Mouse (Mus musculus) embryonic facial prominence, embryonic 11.5 days (tissue): ENCODE measurements at regions not wholly inside any gene's neighbourhood (a gene's known extent, or its start where the extent isn't known, plus 50 kb on each side); places are given as distances from the start of the nearest gene placed in this dataset.

Experiments used
- ATAC-seq: fragments of 200-750 bp; cut with Nextera tagmentation; replicated peaks from 2 replicates; pipeline ENCODE4 v1.8.0; 2017; ENCODE audit warnings: low read depth; ENCODE audit not compliant: insufficient number of reproducible peaks, low FRiP score, low TSS enrichment
- DNase-seq: peaks from one replicate; pipeline ENCODE4 v3.0.0-alpha.2; 2015; ENCODE audit warnings: low spot score
- H3K27ac ChIP-seq: fragments of 300-500 bp; sonication (generic); replicated peaks from 2 replicates; pipeline ENCODE4 v1.5.1; 2014; ENCODE audit warnings: mild to moderate bottlenecking, low read depth, low read length, control low read depth
- H3K27me3 ChIP-seq: fragments of 300-500 bp; sonication (generic); 2 replicates; pipeline ENCODE4 v1.6.1; 2014; ENCODE audit warnings: mild to moderate bottlenecking, low read length, moderate library complexity, mixed read lengths; ENCODE audit not compliant: control insufficient read depth, insufficient read depth
- H3K36me3 ChIP-seq: fragments of 300-500 bp; sonication (generic); replicated peaks from 2 replicates; pipeline ENCODE4 v1.6.1; 2014; ENCODE audit warnings: low read depth, mild to moderate bottlenecking, low read length, moderate library complexity, mixed read lengths; ENCODE audit not compliant: control insufficient read depth, insufficient read depth
- H3K4me1 ChIP-seq: fragments of 300-500 bp; sonication (generic); 2 replicates; pipeline ENCODE4 v1.6.1; 2014; ENCODE audit warnings: low read length, mixed read lengths; ENCODE audit not compliant: control insufficient read depth, insufficient read depth
- H3K4me2 ChIP-seq: fragments of 300-500 bp; sonication (generic); 2 replicates; pipeline ENCODE4 v1.6.1; 2014; ENCODE audit warnings: low read depth, mild to moderate bottlenecking, control low read depth, low read length, moderate library complexity
- H3K4me3 ChIP-seq: fragments of 300-500 bp; sonication (generic); 2 replicates; pipeline ENCODE4 v1.5.1; 2014; ENCODE audit warnings: low read depth, low read length, control low read depth
- H3K9ac ChIP-seq: fragments of 300-500 bp; sonication (generic); replicated peaks from 2 replicates; pipeline ENCODE4 v1.6.1; 2014; ENCODE audit warnings: mild to moderate bottlenecking, control low read depth, low read length
- H3K9me3 ChIP-seq: fragments of 300-500 bp; sonication (generic); replicated peaks from 2 replicates; pipeline ENCODE4 v1.6.1; 2016; ENCODE audit warnings: mild to moderate bottlenecking, low read length, inconsistent platforms, mixed read lengths; ENCODE audit not compliant: control insufficient read depth
- WGBS: fragments of 180-500 bp; shearing (Covaris S2); extraction: QIAGEN DNeasy Blood & Tissue Kit; methylation state at CpG from one replicate; pipeline ENCODE4 v1.1.7; 2014; 5-methylcytosine and 5-hydroxymethylcytosine counted together

DNA sequence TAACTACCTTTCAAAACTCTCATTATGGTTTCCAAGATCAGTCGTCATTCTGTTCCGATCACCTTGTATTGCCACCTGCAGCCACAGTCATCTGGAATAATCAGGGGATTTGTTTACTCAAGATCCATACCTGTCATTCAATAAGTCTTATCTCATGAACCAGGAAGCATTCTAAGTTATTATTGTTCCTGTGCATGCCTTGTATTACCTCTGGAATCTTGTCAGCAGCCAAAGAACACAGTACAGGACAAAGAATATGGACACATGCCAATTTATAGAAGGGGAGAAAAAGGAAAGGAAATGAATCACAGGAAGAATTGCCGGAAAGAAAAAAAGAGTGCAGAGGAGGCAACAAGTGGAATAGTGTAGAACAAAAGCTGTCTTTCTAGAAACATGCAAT is 557.5 kb upstream of the Fat1 start:
- H3K27me3 ChIP-seq: no peaks in the 10 kb centered on the region
- no peak overlapping the region for H3K4me3 ChIP-seq
- H3K4me2 ChIP-seq: no peak overlapping the region
- 88% methylated on average over 3 of the region's 3 CpGs for WGBS
- no peak overlapping the region for H3K9ac ChIP-seq
- H3K9me3 ChIP-seq: no peaks in the 10 kb centered on the region
- H3K4me1 ChIP-seq: no peaks in the 10 kb centered on the region
- no peak overlapping the region for H3K27ac ChIP-seq
- no peaks in the 10 kb centered on the region for H3K36me3 ChIP-seq
- ATAC-seq (no peak), DNase-seq (no peak)

DNA sequence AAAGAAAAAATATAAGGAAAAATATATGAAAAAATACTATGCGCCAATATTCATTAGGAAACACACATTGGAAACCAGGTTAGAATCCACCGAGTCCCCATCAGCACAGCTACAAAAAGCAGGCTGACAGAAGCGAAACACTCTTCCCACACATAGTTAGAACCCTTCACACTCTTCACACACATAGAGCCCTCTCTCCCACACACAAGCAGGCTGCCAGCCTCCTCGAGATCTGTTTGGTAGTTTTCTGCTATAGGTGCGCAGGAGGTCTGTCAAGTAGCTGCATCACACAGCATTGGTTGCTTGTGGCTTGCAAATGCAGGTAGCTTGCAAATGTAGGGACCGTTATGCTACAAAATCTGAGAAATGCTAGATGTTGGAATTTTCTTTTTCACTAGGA is 526.8 kb upstream of the Fat1 start:
- DNase-seq (no peak), ATAC-seq (no peak)
- H3K27ac ChIP-seq: no peak overlapping the region
- H3K4me2 ChIP-seq: no peak overlapping the region
- no peaks in the 10 kb centered on the region for H3K36me3 ChIP-seq
- H3K4me3 ChIP-seq: no peak overlapping the region
- no peaks in the 10 kb centered on the region for H3K9me3 ChIP-seq
- no peaks in the 10 kb centered on the region for H3K27me3 ChIP-seq
- H3K4me1 ChIP-seq: no peaks in the 10 kb centered on the region
- no peak overlapping the region for H3K9ac ChIP-seq
- WGBS: 95% methylated on average over 6 of the region's 6 CpGs

DNA sequence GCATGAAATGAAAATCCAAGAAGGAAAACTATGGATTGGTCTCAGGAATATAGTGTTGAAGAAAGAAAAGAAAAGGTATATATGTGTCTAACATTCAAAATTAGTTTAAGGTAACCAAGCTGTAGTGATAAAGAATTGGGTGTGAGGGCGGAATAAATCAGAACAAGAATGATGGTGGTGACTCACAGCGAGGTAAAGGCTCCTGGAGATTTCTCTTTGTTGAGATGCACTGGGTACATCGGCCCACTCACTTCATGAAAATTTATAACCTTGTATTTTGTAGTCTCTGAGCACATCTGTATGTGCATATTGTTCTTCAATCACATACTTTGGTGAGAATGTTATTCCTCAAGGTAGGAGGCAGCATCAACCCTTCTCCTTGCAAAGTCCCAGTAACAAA is 525.0 kb upstream of the Fat1 start:
- no peak overlapping the region for H3K4me3 ChIP-seq
- DNase-seq: no peak
- no peaks in the 10 kb centered on the region for H3K9me3 ChIP-seq
- H3K4me1 ChIP-seq: no peaks in the 10 kb centered on the region
- WGBS: 91% methylated on average over 3 of the region's 3 CpGs
- H3K4me2 ChIP-seq: no peak overlapping the region
- H3K36me3 ChIP-seq: no peaks in the 10 kb centered on the region
- no peak overlapping the region for H3K27ac ChIP-seq
- H3K9ac ChIP-seq: no peak overlapping the region
- ATAC-seq: no peak
- no peaks in the 10 kb centered on the region for H3K27me3 ChIP-seq

DNA sequence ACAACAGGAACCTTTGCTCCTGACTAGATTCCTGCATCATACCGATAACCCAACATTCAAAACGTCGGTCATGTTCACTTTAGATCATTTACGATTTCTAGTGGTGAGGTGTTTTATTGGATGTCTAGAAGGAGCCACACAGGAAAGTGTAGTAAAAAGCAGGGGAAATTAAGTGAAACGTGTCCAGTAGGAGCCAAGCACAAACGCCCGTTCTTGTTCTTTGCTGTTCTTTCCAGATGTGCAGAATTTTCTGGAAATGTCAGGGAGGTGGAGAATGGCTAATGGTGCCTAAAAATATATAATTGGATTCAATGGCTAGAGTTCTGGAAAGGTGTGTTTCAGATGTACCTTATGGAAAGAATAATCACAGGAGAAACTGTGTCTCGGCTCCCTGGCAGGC is 517.2 kb upstream of the Fat1 start:
- no peaks in the 10 kb centered on the region for H3K4me1 ChIP-seq
- DNase-seq (no peak), ATAC-seq (no peak)
- H3K4me2 ChIP-seq: no peak overlapping the region
- no peaks in the 10 kb centered on the region for H3K36me3 ChIP-seq
- no peaks in the 10 kb centered on the region for H3K9me3 ChIP-seq
- WGBS: 84% methylated on average over 8 of the region's 8 CpGs
- no peak overlapping the region for H3K9ac ChIP-seq
- H3K27me3 ChIP-seq: no peaks in the 10 kb centered on the region
- H3K4me3 ChIP-seq: no peak overlapping the region
- no peak overlapping the region for H3K27ac ChIP-seq

DNA sequence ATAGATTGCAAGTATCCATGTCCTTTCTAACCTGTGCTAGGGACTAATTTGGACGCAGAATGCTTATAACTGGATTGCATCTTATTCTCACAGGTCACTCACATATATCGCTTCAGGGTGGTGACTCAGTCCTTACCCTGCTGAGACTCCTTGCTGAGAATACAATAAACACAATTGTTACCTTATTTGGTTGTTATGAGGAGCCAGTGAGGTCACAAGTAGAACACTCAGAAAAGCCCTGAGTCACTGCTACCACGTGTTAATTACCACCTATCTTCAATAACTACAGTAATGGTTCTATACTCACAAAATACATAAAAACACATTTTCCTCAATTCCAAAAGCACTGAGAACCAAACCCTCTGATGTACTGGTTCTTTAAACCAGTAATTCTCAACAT is 479.8 kb upstream of the Fat1 start:
- Histone ChIP-seq H3K27me3 (no peaks in the 10 kb centered on the region), H3K9ac (no peak overlapping the region), H3K4me1 (no peaks in the 10 kb centered on the region), H3K27ac (no peak overlapping the region), H3K4me3 (no peak overlapping the region), H3K4me2 (no peak overlapping the region), H3K36me3 (no peaks in the 10 kb centered on the region), H3K9me3 (no peaks in the 10 kb centered on the region; the same call in 1 of the 2 replicates)
- 62% methylated on average over 3 of the region's 3 CpGs for WGBS
- DNase-seq: no peak
- no peak for ATAC-seq

DNA sequence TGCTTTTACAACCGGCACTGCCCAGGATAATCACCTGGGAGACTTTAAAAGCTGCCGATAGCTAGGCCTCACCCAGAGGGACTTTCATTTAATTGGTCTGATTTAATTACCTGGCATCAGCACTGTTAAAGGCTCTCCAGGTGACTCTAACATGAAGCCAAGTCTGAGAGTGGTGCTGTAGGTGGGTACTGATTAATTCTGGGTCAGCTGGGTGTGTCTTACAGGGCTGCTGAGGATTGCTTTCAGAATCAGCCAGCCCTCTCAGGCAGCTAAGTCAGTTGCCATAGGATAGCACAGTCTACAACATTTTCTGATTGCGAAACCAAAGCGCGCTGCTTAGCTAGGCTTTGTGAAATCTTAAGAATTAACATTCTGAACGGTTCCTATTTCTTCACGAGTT is 478.9 kb upstream of the Fat1 start:
- Histone ChIP-seq H3K4me3 (no peak overlapping the region), H3K27ac (no peak overlapping the region), H3K36me3 (no peaks in the 10 kb centered on the region), H3K9me3 (no peaks in the 10 kb centered on the region; the same call in 1 of the 2 replicates), H3K4me2 (no peak overlapping the region), H3K4me1 (no peaks in the 10 kb centered on the region), H3K27me3 (no peaks in the 10 kb centered on the region), H3K9ac (no peak overlapping the region)
- 70% methylated on average over 7 of the region's 7 CpGs for WGBS
- DNase-seq: no peak
- ATAC-seq: no peak

DNA sequence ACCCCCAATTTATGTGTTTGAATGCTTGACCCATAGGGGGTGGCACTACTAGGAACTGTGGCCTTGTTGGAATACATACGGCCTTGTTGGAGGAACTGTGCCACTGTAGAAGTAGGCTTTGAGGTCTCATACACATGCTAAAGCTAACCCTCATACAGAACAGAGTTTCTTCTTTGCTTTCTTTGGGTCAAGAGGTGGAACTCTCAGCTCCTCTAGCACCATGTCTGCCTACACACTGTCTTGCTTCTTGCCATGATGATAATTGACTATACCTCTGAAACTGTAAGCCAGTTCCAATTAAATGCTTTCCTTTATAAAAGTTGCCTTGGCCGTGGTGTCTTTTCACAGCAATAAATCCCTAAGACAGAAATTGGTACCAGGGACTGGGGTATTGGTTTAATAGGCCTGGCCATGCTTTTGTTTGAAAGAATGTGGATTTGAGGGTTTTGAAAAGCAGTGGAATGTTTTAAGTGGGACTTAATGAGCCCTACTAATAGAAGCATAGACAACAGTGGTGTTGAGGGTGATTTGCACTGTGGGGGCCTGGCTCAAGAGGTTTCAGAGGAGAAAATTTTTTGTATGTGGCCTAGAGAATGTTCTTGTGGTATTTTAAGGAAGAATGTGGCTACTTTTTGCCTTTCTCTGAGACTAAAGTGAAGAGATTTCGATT is 468.7 kb upstream of the Fat1 start:
- ATAC-seq (no peak), DNase-seq (peak; percentile 22)
- Histone ChIP-seq H3K9me3 (no peaks in the 10 kb centered on the region), H3K27me3 (no peaks in the 10 kb centered on the region), H3K27ac (no peak overlapping the region), H3K36me3 (no peaks in the 10 kb centered on the region), H3K4me1 (no peaks in the 10 kb centered on the region), H3K9ac (no peak overlapping the region), H3K4me2 (no peak overlapping the region), H3K4me3 (no peak overlapping the region)
- WGBS: 70% methylated on average over 3 of the region's 3 CpGs

DNA sequence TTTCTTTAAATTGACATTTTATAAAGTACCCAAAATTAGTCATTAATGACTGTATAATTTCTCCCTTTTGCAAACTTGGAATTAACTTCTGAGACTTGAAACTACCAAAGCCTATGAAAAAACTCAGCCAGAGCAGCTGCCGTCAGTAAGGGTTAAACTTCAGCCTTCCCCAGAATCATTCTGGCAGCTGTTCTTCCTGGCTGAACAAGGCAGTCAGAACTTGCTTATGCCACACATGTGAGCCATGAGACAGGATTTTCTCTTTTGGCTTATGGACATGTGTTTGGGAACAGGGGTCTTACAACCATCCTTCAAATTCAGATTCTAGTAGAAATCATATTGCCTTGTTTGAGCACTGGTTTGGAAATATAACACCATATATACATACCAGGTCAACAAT is 422.4 kb upstream of the Fat1 start:
- H3K9ac ChIP-seq: no peak overlapping the region
- H3K27ac ChIP-seq: no peak overlapping the region
- no peaks in the 10 kb centered on the region for H3K4me1 ChIP-seq
- no peak overlapping the region for H3K4me3 ChIP-seq
- no peaks in the 10 kb centered on the region for H3K36me3 ChIP-seq
- H3K4me2 ChIP-seq: no peak overlapping the region
- H3K9me3 ChIP-seq: no peaks in the 10 kb centered on the region
- DNase-seq (no peak), ATAC-seq (no peak)
- 68% methylated on average over 1 of the region's 1 CpGs for WGBS
- H3K27me3 ChIP-seq: no peaks in the 10 kb centered on the region
